22 mouse cellular contexts compared by ENCODE assay signal in genomic region chr8:126855056-126855609, GRCm38 (mm10).
"Had no signal": no experiment of that assay in that cellular context is flagged by ENCODE, and none has a peak within 500 bp of the region (broad histone marks: within the 10 kb centered on the region; RNA-seq: fewer than 3 reads in every experiment).

No protein-coding gene starts in this region.

- ATAC-seq: liver, postnatal 0 days; lung, postnatal 0 days had no signal

- H3K9ac ChIP-seq: limb, embryonic 12.5 days; limb, embryonic 15.5 days; liver, embryonic 14.5 days; liver, postnatal 0 days; lung, embryonic 14.5 days; neural tube, embryonic 12.5 days; neural tube, embryonic 15.5 days had no signal

- H3K36me3 ChIP-seq: limb, embryonic 12.5 days; limb, embryonic 15.5 days; neural tube, embryonic 12.5 days; neural tube, embryonic 15.5 days had no signal

- H3K27me3 ChIP-seq: limb, embryonic 12.5 days; limb, embryonic 15.5 days; megakaryocyte, embryonic 14.5 days; neural tube, embryonic 12.5 days; neural tube, embryonic 15.5 days had no signal

- H3K9me3 ChIP-seq: limb, embryonic 12.5 days; limb, embryonic 15.5 days; neural tube, embryonic 12.5 days; neural tube, embryonic 15.5 days had no signal

- H3K4me3 ChIP-seq: limb, embryonic 12.5 days; limb, embryonic 15.5 days; megakaryocyte, embryonic 14.5 days; neural tube, embryonic 12.5 days; neural tube, embryonic 15.5 days had no signal

- H3K4me2 ChIP-seq: limb, embryonic 12.5 days; limb, embryonic 15.5 days; liver, embryonic 11.5 days; lung, embryonic 14.5 days; midbrain, embryonic 11.5 days; neural tube, embryonic 12.5 days; neural tube, embryonic 15.5 days had no signal

- DNase-seq: kidney, adult 18-20 months; kidney, adult 9 months; kidney, postnatal 14 days; kidney, postnatal 4 days; left cerebral cortex, postnatal 4 days; liver, postnatal 0 days; lung, embryonic 14.5 days; midbrain, embryonic 14.5 days; right cerebral cortex, adult 18-20 months; right cerebral cortex, postnatal 14 days; right cerebral cortex, postnatal 4 days; thymus, postnatal 14 days; thymus, postnatal 4 days had no signal

- H3K27ac ChIP-seq: limb, embryonic 15.5 days; liver, embryonic 14.5 days; neural tube, embryonic 12.5 days; neural tube, embryonic 15.5 days had no signal
